Mouse (Mus musculus) CH12F3 (cell line): ENCODE results near the gene Rarb.

Experiments used
- in situ Hi-C: fragments of 300-500 bp; cut with MboI; formaldehyde crosslinking; loops from 2 replicates; pipeline ENCODE4 v1.14.3; 2020; ENCODE audit warnings: low sequenced_read_pairs

The Rarb gene

DNA sequence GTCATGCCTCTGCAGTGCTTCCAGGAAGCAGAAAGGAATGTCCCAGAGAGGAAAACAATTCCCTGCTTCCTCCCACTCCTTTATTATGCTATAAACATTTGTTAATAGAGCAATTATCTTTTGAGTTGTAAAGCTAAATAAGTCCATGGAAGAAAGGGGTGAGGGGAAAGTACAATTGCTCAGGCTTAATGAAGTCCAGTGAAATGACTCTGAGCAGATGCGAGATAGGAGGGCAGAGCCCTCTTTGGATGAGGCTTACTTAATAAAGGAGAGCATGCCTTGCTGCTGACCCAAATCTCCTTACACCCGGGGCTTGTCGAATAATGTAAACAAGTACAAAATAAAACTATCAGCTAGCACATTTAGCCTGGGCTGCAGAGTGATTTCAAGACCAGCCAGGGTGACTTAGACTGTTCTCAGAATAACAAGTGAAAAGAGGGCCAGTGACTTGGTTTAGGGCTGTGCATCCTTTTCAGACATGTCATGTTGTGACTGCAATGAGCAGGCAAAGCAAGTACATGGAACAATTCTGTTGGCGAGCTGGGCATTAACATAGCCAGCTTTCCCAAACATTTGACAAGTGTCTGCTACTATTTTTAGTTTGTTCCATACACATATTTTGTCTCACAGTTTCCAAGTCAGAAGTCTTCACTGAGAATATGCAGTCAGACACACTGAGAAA is 83.5 kb downstream of the Rarb start:
- in situ Hi-C loops, result no loop called here

DNA sequence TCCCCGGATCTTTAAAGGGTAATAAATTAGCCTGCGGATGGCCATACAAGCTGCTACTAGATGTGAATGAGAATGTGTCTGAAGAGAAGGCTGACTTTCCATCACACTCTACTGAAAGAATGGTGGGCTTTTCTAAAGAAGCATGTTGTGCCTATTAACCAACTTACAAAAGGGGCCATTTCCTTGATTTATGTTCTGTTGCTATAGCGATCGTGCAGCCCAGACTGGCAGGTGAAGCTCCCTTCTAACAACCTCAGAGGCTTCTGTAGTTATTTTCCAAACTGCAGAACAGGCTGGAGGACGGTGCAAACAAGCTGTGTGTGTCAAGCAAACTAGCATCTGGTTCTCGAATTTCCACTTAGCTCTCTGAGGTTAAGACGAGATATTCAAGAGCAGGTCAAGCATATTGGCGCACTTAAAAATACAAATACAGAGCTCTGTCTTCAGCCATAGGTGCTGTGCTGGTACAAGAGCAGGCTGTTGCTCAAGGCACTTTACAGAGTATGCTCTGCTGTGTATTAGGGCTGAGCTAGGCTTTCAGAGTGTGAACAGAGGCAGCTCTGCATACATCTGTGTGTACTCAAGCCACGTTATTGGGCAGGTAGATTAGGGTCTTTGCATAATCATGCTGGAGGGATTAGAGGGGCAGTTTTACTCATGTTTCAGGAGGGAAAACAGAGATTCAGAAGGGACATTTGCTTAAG is 85.2 kb downstream of the Rarb start:
- in situ Hi-C loops, result no loop called here

DNA sequence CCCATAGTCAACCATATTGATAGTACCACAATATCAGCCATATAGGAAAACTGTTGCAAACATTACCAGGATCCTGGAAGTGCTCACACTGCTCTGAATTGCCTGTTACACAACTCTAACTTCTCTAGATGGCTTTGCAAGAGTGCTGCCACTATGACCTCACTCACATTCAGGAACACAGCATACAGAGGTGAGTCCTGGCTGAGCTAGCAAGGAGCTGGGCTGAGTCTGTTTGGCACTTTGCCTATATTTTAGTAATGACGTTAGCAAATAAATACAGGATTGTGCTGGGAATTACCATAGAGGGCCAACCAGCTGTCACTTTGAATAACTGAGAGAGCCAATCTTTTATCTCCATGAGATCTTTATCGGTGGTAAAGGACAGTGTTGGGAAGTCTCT is 86.9 kb downstream of the Rarb start:
- in situ Hi-C loops, result no loop called here

DNA sequence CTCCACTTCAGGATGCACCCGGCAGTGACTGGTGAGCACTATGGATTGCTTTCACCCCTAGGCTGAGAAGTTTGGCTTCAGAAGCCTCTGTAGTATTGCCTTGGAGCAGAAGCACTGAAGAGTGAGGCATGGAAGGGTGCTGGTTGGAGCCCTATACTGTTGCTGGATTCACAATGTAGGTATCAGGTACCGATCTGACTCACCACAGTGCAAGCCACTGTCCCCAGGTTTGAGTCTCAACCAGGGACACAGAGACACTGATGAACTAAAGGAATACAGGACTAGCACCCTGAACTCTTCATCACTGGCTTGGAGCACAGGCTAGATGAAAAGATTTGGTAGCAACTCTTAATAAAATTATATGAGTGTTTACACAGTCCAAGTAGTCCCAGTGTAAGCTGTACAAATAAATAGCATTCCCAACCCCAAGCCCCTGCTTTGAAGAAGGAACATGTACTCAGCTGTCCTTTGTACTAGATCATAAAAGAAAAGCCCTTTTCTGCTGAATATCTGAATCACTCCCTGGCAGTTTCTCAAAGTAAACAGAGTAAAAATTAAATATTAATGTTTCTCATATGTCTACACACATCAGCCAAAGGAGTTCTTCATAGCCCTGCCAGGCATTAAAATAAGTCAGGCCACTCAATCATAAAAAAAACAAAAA is 90.6 kb downstream of the Rarb start:
- in situ Hi-C loops, result no loop called here

DNA sequence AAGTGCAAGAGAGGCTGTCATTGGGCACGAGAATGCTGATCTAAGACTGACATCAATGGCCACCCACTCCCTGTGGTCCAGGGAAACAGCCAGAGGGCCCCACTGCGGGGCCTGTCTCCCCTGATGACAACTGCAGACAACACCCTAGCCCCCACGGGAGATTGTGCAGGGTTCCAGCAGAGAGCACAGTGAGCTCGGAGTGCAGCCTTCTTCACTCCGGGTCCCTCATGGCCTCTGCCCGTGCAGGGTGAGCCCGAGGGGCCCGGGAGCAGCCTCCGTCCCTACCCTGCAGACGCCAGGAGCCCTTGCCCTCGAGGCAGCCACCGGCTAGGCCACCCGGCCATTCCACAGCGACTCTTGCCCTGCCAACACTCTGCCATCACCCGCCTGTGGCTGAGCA is 95.0 kb downstream of the Rarb start:
- in situ Hi-C loops, result no loop called here

DNA sequence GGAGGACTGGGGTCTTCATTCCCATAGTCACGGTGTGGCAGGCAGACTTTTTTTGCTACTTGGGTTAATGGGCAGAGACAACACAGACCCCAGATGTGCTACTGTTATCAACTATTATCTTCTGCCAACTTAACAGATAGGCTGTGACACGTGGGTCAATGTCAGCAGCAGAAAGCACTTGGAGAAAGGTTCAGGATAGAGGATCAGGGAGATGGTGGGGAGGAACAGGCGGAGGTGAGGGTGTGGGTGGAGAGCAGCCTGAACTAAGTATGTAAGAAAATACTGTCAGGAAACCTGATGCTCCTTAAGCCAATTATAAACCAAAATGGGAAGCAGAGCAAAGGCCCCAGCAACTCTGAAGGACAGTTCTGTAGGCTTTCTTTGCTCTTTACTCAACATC is 101.1 kb downstream of the Rarb start:
- in situ Hi-C loops, result no loop called here

DNA sequence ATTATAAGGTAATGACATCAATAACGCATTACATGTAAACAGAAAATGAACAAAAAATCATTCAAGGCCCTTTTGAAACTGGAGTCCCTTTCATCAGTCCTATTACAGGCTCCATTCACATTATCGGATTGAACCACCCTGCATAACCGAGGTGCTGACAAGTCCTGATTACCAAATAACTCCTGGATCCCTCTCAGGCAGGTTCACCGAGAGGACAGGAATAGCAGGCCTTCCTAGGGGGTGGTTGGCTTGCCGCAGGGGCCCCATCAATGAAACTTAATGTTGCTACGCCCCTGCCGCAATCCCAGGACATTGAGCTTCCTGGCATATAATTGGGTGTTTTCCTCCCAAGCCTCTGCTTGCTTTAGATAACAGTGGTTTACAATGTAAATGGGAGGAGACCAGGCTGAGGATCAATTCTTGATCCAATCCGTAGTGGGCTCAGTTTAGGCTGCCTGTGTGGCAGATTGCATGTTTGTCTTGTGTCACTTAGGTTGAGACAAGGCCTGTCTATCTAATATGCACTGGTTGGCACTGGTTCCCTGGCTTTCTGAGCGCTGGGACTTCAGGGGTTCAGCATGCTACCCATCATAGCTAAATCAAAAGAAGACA is 104.5 kb downstream of the Rarb start:
- in situ Hi-C loops, result no loop called here

DNA sequence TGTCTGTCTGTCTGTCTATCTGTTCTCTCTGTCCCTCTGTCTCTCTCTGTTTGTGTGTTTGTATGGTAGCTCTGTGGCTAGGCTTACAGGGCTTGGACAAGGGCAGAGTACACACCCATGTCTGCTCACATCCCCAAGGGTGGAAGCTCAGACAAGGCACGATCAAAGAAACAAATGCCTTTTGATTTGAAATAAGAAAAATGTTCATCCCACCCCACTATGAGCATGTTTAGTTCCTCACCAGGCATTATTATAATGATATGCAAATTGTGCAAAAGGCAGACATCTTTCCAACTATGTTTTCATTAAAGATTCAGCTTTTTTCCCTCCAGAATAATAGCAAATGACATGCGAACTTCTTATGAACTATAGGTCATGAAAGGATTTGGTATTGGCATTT is 105.2 kb downstream of the Rarb start:
- in situ Hi-C loops, result no loop called here

DNA sequence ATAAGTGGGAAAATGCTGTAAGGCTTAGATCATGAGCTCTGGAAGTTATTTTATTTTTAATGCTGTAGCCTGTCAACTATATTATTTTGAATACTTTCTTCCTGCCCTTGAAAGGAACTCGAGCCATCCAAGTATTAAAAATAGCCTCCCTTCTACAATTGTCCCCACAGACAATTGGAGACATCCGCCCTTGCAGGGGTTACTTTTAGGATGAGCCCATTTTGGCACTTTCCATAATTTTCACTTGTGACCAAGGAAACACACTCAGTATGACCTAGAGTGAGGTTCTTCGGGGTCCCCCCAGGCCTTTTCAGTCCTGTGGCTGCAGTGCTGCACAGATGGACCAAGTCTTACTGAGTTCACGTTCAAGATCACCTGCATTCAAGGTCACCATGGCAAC is 119.7 kb downstream of the Rarb start:
- in situ Hi-C loops, result no loop called here

DNA sequence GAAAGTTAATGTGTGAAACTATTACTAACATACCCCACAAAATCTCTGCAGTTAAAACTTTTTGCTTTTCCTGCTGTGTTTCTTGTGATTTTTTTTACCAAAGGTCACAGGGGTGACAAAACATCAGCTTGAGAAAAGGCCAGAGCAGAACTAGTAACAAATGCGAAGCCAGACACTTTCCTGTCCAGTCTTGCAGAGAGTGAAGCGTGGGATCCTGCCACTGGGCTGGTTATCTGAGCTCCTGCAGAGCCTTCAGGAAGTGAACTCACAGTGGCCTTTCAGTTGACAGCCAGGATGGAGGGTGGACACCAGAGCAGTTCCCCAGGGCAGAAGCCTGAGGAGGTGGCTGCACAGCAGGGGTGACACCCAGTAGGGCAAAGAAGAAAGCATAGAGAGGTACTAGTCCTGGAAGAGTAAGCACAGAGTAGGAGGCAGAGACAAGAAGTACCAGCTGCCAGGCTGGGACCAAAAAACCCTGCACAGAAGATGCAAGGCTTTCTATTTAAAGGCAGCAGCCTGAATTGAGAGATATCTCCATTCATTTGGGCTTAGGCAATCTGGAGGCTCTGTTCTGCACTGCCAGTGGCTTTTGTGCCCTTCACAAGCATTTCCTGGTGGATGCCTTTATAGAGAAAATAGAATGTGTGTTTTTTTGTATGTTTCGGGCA is 123.4 kb downstream of the Rarb start:
- in situ Hi-C loops, result no loop called here

DNA sequence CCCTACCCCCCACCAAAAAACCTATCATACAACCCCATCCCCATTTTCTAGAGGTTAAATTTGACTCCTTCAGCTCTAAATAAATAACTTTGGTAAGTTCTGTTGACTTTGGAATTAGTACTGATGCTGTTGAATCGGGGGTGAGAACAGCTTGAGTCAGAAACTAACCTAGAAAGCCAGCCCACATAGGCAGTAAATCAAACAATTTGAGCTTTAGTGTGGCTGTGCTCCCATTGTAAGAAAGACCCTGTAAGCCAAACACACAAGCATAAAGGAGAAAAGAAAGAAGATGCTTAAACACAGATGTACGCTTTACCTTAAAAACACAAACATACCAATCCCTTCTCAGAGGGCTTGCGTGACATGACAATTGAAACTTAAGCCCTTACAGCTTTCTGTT is 140.6 kb downstream of the Rarb start:
- in situ Hi-C loops, result no loop called here

DNA sequence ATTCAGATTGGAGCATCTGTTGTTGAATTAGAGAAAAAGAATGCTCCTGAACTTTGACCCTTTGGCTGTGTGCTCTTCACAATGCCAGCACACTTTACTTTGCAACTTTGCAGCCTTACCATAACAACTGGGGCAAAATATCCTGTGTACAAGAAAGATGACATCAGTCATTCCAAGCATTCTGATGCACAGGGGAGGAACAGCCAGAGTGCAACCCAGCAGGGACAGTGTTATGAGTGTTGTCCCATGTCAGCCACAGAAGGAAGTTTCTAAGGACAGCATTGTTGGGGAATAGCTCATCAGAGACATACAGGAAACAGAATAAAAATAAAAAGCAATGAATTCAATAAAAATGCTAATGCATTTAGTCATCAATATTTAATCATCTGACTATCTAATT is 141.9 kb downstream of the Rarb start:
- in situ Hi-C loops, result no loop called here

DNA sequence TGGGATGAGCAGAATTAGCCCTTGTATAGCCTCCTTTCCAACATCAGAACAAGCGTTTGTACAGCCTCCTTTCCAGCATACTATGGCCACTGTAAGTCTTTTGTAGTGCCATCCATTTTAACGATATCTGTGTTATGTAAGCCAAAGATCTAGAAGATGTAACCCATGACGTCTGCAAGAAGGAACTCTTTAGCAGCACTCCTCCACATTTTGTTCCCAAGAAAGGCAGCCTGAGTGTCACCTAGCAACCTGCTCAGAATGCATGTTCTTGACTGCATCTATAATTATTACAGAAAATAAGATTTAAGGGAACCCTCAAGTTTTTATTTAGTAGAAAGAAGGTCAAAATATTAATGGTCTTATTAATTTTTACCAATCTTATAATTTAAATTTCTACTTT is 148.4 kb downstream of the Rarb start:
- in situ Hi-C loops, result no loop called here

DNA sequence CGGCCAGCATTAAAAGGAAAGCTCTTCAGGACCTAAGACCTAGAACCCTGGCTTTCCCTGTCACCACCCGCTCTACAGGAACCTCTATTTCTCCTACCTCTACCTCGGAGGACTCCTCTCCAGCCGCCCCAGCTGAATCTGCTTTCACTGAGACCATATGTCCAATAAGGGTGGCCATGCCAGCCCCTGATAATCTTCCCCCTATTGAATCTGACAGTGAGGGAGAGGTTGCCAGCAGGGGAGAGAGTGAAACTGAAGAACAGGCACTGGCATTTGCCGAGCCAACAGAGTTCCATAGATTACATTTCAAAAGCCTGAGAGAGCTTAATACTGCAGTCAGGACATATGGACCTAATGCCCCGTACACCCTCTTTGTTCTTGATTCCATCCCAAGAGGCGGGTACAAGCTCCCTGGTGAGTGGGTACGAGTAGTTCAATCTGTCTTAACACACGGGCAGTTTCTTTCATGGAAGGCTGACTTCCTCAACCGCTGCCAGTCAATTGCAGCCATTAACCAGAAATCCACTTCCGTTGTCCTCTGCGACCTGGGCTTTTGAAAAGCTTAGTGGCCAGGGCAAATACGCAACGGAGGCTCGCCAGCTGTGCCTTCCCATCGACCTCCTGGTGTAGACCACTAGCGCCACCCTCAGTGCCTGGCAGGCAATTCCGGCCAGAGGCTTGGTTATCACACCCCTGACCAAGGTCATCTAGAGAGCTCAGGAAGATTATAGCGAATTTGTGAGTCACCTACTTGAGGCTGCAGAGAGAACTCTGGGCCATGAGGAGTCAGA is 179.6 kb downstream of the Rarb start:
- in situ Hi-C loops, result no loop called here

DNA sequence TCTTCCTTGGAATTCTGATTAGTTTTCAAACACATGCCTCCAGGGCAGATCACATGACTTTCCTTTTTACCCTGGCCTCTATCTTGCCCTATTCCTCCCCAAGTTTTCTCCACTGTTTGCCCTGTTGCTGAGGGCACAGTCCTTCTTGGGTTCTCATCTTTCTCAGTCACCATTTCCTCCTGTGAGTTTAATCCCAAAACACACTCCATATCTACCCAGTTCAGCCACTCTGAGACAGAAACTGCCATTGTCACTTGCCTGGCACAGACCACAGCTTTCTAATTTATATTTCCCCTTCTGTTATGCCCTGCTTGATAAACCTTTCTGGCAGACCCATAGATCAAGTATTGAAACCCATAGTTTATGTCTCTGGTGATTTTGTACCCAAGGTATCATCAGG is 205.0 kb downstream of the Rarb start:
- in situ Hi-C loops, result no loop called here

DNA sequence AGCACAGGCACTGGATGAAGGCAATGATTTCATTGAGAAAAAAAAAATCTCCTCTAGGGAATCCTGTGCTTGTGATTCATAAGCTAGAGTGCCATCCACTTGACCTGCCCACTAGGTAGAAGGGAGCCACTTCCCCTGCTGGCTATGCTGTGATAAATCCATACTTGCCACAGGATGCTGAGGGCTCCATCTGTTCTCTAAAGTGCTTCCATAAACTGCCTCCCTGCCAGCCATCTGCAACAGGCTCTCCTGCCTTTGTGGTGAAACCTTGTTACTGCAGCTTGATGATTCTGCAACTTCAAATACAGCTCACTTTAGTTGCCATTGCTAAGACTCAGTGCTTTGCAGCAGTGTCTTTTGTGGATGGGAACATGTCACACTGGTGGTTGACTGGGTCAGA is 213.5 kb downstream of the Rarb start:
- in situ Hi-C loops, result no loop called here

DNA sequence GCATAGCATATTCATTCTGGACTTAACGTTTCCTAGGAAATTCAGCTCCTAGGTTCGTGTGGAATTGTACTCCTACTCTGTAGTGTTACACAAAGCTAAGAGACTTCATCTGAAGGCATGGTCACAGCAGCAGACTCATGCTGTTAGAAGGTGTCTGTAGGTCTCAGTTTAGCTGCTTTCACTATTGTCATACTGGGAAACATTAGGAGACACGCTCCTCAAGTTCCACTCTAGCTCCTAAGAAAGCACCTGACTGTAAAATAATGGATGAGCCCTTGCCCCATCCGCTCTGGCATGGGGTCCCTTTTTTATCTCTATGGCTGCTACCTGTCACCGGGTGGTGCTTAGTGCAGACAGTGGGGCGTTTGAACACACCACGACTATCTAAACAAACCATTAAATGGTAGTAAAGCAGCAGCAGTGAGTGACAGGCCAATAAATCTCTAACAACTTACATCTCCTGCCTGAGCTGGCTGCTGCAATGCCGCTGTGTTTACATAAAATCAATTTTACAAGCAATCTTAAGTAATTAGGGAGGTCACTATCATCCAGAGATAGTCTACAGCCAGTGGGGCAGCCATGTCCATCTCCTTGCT is 214.4 kb downstream of the Rarb start:
- in situ Hi-C loops, result no loop called here

DNA sequence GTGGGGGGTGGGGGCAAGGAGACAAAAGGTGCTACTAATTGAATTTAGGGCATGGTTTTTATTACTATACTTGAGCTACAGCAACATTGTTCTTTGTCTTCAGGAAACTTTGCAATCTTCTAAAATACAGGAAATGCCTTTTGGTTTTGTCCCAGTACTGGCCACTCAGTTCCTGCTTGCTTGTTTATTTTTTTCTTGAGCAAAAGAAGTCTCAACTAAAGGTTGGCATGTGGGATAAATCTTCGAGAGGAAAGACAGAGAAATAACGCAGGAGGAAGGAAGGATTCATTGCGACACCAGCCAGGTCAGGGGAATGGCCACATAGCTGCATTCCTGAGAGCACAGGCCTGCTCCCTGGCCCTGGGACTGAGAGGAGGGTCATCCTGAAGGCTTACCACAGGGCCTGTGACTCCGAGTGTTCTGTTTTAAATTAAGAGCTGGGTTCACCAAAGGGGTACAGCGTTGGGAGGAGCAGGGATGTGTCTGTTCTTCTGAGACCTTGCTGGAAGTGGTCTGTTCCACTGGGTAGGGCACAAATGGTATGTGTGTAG is 215.8 kb downstream of the Rarb start:
- in situ Hi-C loops, result no loop called here

DNA sequence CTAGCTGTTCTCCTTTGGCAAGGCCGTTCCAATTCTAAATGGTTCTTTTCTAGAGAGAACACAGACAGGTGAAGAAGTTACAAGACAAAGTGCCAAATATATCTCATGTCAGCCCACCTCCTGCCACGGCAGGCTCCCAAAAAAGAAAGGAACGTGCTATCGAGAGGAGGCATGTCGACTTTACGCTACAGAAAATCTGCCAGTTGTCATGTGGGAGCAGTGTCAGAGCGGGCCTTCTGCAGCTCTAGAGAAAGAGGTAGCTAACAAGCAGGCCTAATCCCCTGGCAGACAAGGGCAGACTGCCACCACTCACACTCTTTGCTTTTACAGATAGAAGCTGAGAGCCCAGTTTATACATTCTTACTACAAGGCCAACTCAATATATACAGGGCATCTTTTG is 219.7 kb downstream of the Rarb start:
- in situ Hi-C loops, result no loop called here

DNA sequence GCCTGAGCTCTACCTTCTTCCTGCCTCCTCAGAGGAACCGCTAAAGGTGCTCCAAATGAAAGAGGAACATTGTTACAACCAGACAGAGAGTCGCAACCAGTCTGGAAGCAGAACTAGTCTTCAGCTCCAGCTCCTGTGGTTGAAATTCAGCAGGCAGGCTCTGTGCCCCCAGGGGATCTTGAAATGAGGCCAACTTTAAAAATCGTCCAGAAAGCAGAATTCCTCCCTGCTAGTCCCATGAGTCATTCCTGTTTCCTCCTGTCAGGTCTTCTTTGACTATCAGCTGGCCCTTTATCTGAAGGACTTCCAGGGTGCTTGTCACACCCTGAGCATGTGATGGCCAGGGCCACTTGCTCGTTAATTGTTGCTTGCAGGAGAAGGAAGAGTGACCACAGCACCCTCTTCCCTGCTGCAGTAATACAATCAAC is 220.9 kb downstream of the Rarb start:
- in situ Hi-C loops, result no loop called here
